Mouse (Mus musculus) neutrophil, adult 5-6 weeks (primary cell): ENCODE measurements around the gene Scaf8. TPM values are rescaled to one million over a fixed set of nuclear protein-coding genes. Genes with fewer than 3 reads are reported as not detected.
A peak's percentile ranks its signal among the peaks of the same experiment; 100 is the strongest.
"Not testable (repeated sequence)": the region's sequence is repeated elsewhere in the genome, so short reads cannot be mapped to it uniquely, and the experiment has no call there.

ENCODE experiments used
- ATAC-seq: fragments of 151-379, 151-347 bp; 2 replicates; pipeline ENCODE4 v1.8.0; 2017; ENCODE audit warnings: mild to moderate bottlenecking, moderate TSS enrichment; ENCODE audit not compliant: insufficient number of reproducible peaks, poor library complexity, low FRiP score, severe bottlenecking; ENCODE audit errors: extremely low read depth
- total RNA-seq: library from RNA; stranded (forward); fragments of 200-1000 nt; gene quantifications from 2 replicates; pipeline ENCODE4 v1.2.3, GENCODE M21; 2017

Gene Scaf8
- total RNA-seq, 1 experiment from 2014 or later = 88.1 TPM

DNA sequence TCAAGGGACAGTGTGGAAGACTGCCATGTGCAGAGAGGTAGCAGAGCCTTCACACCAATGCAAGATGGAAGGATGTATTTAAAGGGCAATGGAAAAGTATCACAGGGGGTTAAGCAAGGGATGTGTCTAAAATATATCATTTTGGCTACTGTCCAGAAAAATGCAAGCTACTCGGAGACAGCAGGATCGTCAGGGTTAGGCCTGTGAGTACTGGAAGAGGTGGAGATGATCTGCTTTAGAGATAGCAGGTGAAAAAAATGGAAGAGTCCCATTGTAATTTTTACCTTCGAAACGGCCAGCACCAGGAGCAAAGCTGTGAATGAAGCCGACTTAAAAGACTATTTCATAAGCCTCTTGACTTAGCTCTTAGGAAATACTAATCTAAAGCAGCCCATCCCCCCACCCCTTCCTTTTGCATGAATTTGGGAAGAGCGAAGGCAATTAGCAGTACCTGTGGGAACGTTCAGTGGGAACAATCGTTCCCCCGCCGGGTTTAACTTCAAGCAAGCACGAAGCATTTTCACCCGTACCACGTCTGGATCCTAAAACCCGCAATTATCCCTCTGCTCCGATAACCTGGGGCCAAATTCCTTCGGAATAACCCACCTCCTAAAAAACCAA is 925 bp upstream of the Scaf8 start:
- ATAC-seq = no peak

DNA sequence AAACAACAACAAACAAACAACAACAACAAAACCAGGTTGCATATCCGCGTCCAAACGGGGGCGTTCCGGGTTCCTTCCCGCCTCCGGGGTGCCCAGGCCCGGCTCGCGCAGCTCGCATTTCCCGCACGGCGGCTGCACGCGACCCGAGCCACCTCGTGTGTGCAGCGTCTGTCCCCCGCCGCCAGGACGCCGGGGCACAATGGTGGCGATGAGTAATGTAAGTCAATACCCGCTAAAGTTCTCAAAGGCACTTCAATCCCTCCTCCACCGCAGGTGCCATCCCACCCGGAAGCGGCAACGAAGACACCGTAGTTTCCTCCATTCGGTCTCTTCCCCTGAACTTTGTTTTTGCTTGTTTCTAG is 433 bp upstream of the Scaf8 start:
- peak; percentile 65 for ATAC-seq

DNA sequence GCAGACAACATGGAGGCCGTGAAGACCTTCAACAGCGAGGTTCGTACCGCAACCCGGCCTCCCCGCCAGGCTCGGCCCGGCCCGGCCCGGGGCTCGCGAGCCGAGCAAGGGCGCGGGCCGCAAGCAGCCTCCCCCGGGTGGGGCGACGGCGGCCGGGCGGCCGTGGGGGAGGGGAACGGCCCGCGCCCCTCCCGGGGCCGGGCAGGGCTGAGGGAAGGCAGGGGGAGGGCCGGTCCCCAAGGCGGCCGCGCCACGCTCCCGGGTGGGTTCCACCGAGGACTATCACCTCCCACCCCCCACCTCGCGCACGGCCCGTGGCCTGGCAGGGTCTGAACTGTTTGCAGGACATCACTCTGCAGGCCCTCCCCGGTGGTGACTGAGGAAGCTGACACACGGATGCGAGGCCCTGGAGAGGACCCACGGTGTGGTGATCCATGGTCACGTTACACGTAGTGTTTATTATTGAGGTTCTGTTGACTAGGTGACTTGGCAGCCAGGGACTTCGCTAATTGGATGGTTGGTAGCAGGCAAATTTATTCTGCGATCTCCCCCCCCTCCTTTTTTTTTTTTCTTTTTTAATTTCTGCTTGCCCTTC is 705 bp downstream of the Scaf8 start:
- peak; percentile 64 for ATAC-seq

DNA sequence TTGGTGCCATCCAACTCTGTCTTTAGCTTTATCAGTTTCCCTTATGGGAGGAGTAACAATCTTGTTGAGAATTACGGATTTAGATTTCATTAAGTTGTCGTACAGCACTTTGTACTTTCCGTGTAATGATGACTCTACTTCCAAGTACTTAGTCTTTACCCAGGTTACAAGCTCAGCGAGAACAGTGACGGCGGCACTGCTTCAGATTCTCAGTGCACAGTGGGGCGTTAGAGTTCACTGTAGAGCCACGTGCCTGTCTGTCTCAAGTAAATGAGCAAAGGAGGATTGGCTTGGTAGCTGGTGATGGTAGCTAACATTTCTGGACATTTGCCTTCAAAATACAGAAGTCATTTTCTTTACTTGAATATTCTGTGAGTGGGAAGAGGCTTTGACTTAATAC is 6.2 kb downstream of the Scaf8 start:
- not testable (repeated sequence) for ATAC-seq

DNA sequence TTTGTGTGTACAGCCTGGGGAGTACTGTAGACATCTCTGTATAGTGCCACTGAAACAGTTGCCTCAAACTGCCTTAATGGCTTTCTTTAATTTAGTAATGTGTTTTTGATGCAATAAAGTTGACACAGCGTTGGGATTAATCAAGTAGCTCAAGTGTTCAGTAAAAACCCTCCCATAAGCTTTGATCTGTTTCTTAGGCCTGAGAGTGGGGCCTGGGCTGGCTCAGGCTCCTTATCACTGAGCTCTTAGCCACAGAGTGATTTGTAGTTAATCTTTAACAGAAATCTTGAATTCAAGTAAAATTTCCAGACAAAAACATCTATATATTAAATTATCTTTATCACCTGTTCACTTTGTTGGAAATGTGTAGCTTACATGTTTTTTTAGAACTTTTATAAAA is 8.8 kb downstream of the Scaf8 start:
- not testable (repeated sequence) for ATAC-seq

DNA sequence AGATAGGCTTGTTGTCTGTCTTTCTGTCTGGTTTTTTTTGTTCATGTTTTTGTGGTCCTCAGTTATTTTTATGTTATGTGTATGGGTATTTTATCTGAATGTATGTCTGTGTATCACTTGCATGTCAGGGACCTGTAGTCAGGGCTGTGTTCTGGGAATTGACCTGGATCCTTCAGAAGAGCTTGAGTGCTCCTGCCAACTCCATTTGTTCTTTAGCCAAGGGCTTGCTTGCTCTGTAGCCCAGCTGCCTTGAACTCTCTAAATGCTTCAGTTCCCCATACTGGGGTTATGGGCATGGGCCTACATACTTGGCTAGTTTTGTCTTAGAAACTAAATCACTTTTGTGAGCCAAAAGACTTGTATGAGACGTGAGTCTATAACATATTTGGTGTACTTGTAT is 13.9 kb downstream of the Scaf8 start:
- ATAC-seq = no peak

DNA sequence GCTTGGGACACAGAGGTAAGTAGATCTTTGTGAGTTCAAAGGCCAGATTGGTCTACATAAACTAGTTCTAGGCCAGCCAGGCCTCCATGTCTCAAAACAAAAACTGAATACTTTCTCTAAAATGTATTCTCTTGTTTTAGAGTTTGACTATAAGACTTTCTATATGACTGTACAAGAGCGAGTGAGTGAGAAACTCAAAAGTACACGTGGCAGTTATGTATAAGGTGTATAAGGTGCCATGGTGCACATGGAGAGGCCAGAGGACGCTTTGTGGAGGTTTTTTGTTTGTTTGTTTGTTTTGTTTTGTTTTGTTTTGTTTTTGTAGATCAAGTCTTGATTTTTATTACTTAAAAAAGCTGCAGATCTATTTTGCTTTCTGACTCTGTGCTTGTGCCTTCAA is 15.0 kb downstream of the Scaf8 start:
- no peak for ATAC-seq

DNA sequence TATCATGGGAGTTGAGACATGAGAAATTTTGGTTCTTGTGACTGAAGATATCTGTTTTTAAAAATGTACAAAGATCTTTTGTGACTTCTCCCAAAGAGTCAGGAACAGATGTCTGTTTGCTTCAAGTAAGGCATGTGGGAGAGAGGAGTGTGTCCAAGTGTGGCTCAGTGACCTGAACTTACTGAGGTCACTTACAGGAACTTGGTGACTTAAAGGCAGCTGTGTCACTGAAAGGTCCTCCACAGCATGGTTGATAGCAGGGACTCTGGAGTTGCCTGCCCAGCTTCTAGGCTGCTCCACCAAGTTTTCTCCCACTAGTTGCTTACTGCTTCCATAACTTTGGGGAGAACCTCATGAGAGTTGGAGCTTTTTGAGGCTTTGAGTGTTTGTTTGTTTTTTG is 20.6 kb downstream of the Scaf8 start:
- no peak for ATAC-seq

DNA sequence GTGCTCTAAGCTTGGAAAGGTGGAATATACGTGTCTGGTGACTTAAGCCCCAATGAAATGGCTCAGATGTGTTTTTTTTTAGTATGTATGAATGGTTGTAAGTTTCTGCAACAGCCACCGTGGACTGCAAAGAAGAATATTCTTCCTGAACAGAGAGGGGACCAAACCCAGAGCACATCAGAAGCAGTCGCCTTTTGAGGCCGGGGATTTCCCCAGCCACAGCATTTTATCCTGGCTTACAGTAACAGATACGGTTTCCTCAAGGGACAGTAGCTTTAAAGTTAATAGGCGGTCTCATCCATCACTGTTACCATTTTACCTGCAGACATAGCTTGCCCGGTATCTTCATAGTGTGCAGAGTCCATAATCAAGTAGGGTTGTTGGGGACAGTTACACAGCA is 21.4 kb downstream of the Scaf8 start:
- ATAC-seq = no peak

DNA sequence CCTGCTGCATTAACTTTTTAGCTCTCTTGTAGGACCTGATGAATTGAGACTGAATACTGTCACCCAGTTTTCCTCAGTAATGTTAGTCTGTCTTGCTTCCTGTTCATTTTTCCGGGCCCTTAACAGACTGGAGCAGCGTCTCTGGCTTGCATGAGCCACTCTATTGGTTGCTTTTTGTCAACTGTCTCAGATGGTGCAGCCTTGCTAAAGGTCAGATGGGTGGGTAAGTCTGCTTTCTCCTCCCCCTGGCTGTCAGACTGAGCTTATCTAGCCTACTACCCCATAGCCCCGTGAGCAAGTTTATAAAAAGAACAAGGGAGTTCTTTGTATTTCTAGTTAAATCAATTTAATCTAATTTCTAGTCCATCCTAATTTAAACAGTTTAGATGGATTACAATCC is 23.6 kb downstream of the Scaf8 start:
- no peak for ATAC-seq

DNA sequence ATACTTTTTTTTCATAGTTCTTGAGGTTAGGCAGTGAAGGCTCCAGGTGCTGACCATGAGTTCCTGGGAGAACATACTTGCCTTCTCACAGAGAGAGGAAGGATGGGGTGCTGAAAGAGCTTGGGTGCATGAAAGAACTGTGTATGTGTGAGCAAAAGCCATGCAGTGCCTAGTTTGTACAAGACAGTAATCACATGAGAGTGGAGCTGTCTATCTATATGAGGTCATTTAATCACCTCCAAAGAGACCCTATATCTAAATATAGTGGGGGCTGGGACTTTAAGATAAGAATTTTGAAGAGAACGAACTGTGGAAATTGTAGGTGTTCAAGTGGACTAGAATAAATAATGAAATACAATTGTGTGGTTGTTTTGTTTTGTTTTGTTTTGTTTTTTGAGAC is 25.3 kb downstream of the Scaf8 start:
- ATAC-seq = no peak

DNA sequence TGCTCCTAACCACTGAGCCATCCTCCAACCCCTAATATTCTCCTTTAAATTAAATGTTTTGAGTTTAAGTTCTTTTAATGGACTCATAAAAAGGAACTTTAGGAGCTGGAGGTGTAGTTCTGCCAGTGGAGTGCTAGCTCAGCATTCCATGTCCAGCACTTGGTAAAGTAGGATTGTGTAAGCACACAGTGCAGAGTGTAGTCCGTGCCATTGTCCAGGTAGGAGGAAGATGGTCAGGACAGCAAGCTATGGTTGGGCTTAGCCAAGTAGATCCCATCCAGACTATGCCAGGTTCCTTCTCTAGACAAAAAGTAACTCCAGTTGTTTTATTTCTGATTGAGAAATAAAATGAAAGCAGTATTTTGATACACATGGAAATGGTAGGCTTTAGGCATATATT is 34.1 kb downstream of the Scaf8 start:
- ATAC-seq = no peak

DNA sequence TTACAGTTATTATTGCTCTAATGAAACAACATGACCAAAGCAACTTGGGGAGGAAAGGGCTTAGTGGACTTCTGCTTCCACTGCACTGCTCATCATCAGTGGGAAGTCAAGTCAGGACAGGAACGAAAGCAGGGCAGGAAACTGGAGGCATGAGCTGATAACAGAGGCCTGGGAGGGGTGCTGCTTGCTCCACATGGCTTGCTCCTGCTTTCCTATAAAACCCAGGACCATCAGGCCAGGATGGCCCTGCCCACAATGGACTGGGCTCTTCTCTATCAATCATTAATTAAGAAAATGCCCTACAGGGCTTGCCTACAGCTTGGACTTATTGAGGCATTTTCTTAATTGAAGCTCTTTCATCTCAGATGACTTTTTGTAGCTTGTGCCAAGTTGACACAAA is 34.8 kb downstream of the Scaf8 start:
- ATAC-seq = no peak

DNA sequence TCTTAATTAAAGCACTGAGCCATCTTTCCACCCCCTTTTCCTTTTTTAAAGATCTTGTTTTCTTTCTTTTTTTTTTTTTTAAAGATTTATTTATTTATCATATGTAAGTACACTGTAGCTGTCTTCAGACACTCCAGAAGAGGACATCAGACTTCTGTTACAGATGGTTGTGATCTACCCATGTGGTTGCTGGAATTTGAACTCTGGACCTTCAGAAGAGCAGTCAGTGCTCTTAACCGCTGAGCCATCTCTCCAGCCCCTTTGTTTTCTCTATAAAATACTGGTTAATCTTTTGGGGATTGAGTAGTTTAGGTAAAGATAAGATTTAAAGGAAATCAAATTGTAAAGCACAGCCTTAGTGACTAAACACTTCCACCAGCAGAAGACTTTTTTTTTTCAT is 35.9 kb downstream of the Scaf8 start:
- ATAC-seq = not testable (repeated sequence)

DNA sequence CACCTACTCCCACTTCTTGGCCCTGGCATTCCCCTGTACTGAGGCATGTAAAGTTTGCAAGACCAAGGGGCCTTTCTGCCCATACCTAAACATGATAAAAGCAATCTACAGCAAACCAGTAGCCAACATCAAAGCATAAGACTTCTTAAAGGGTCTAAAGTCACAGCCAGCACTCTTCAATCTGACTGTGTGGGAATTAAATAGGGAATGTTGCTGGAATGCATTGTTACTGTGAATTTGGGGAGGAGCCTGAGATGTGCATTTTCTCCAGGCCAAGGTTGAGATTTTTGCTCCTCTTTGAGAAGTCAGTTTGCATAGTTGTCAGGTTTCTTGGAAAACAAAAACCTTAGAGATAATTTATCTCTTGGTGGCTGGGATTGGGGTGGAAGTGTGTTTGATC is 36.4 kb downstream of the Scaf8 start:
- ATAC-seq = no peak

DNA sequence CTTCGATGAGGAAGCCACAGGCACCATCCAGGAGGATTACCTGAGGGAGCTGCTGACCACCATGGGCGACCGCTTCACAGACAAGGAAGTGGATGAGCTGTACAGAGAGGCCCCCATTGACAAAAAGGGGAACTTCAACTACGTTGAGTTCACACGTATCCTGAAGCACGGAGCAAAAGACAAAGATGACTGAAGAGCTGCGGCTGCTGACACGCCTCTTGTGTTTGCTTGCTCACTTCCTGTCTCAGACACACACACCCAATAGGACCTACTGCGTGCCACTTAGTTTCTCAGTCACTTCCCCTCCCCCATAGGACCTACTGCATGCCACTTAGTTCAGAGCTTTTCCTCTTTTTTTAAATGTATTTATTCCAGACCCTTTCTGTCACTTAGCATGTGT is 41.4 kb downstream of the Scaf8 start:
- peak; percentile 100 for ATAC-seq

DNA sequence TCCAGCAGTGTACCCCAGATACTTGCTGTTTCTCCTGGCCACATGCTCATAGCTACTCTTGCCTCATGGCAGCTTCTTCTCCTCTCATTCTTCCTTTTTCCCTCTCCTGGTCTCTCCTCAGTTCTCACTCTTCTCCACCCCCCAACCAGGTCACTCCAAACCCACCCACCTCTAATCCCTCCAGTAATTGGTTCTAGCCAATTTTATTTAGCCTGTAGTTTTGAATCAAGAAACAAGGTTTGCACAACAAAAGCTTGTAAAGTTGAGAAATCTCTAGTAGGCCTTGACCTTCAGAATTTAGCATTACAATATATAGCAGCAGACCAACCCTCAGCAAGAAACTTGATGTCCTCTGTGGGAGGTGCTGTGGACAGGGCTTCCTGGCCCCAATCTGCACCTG is 42.2 kb downstream of the Scaf8 start:
- no peak for ATAC-seq

DNA sequence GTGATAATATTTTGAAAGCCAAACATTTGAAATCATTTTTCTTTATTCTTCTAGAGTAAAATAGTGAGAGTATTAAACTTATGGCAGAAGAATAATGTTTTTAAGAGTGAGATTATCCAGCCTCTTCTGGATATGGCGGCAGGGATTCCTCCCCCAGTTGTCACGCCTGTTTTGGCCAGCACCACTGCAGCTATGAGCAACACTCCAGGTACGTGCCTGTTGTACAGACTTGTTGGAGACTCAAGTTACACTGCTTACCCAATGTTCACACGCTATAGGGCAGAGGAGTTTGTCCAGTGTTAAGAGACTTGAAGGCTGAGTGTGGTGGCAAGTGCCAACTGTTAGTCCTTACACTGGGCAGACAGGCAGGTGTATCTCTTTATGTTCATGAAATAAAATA is 48.1 kb downstream of the Scaf8 start:
- no peak for ATAC-seq

DNA sequence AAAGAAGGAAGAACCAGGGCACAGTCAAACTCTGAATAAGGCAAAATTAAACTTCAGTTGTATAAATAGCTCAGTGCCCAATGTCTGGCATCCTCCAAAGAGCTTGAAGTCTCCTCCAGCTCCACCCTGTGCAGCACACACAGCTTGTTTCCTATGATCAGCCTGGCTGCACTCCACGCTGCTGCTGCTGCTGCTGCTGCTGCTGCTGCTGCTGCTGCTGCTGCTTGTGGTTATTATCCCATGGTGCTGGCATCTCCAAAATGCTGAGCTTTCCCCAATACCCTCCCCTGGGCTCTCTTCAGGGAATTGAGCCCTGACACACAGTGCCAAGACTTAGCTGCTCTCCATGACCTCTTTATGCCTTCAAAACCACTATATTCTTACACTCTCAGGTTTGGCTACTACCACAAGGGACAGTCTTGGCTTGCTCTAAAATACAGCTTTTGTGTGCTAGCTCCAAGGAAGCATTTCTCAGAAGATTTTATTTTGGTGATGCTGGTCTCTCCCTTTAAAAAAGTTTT is 65.7 kb downstream of the Scaf8 start:
- not testable (repeated sequence) for ATAC-seq

DNA sequence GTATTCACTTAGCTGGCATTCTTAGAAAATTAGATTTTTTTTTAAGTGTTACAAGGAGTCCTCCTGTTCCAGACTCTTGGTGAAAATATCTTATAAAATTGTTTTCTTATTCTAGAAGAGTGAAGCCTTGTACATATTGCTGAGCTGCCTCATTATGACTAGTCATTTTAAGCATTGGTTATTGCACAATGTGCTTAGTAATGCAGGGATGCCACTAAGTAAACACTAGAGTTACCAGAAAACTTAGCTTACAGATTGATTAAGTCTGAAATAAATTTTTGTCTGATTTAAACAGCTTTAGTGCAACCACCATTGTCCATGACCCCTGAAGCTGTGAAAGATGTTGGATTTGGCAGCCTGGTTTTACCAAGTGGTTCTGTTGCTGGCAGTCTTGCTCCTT is 80.7 kb downstream of the Scaf8 start:
- not testable (repeated sequence) for ATAC-seq

DNA sequence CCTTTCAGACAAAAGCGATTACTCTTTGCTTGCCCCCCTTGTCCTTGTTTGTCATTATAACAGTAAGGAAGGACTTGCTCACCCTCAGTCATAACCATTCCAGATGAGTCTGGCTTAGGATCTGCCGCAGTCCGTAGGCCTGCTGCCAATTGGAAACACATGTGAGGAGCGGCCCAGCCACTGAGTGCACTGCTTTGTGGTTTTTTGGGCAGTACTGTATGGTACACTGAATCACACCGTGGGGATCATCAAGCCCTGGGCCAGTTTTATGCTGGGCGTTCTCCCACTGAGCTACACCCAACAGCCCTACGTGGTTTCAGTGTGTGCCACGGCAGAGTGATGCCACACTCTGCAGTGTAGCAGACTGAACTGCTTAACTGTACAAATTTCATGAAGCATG is 85.6 kb downstream of the Scaf8 start:
- no peak for ATAC-seq
